Mouse (Mus musculus): ENCODE measurements around the gene Fam111a. TPM values are rescaled to one million over a fixed set of nuclear protein-coding genes. Genes with fewer than 3 reads are reported as not detected.
A peak's percentile ranks its signal among the peaks of the same experiment; 100 is the strongest.

The Fam111a gene
- total RNA-seq, 2 experiments from 2014 or later, result 0.91 to 1.7 TPM

GRCm38 (mm10) chr19:12558219-12558618 lies 12.7 kb downstream of the Fam111a start:
- no peak for DNase-seq (ENCODE audit: low spot score in 2 of 2)

DNA sequence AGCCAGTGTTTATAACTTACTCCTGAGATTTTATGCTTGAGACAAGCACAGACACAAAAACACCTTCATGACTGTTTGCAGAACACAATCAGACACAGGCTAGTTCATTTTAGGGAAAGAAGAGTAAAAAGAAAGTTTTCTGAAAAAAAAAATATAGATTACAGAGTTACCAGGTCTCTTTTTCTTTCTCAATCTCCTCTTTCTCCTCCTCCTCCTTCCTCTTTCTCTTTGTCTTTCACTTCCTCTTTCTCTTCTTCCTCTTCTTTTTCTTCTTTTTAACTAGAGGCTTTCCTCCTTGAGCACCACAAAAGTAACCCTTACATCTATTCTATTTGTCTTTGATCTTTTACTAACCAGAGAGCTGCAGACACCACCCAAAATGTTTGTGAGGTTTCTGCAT lies 18.7 kb downstream of the Fam111a start:
- no peak for DNase-seq (ENCODE audit: low spot score in 2 of 2)

- DNase-seq (ENCODE audit: low spot score in 2 of 2), result no peak
Measured at GRCm38 (mm10) chr19:12567011-12567410, 21.5 kb downstream of the Fam111a start.

- no peak for DNase-seq (ENCODE audit: low spot score in 2 of 2)
Measured at GRCm38 (mm10) chr19:12570866-12571265, 25.3 kb downstream of the Fam111a start.

- DNase-seq (ENCODE audit: low spot score in 2 of 2), result no peak
Measured at GRCm38 (mm10) chr19:12571687-12572086, 26.1 kb downstream of the Fam111a start.

GRCm38 (mm10) chr19:12572614-12573265 lies 27.2 kb downstream of the Fam111a start:
- DNase-seq (ENCODE audit: low spot score in 2 of 2), result no peak

GRCm38 (mm10) chr19:12573266-12574011 lies 27.9 kb downstream of the Fam111a start:
- DNase-seq (ENCODE audit: low spot score in 2 of 2), result peak; percentile 22 to 45

- no peak for DNase-seq (ENCODE audit: low spot score in 2 of 2)
Measured at GRCm38 (mm10) chr19:12574012-12574407, 28.5 kb downstream of the Fam111a start.

- DNase-seq (ENCODE audit: low spot score in 2 of 2), result peak; percentile 9 to 26
Measured at GRCm38 (mm10) chr19:12575107-12575506, 29.6 kb downstream of the Fam111a start.

DNA sequence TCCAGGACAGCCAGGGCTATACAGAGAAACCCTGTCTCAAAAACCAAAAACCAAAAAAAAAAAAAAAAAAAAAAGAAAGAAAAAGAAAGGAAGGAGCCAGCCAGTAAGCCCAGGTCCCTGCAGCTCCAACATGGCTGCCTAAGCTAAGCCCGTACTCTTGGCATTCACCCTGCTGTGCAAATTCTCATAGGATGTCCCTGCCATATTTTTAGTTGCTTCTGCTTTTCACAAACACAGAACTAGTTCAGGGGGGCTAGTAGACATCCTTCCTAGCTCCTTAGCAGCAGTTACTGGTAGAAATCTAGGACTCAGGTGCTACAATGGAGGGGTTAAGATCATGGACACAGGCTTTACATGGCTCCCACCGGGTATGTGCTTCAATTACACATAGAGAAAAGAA lies 30.0 kb downstream of the Fam111a start:
- no peak for DNase-seq (ENCODE audit: low spot score in 2 of 2)

GRCm38 (mm10) chr19:12576639-12577038 lies 31.1 kb downstream of the Fam111a start:
- no peak for DNase-seq (ENCODE audit: low spot score in 2 of 2)

DNA sequence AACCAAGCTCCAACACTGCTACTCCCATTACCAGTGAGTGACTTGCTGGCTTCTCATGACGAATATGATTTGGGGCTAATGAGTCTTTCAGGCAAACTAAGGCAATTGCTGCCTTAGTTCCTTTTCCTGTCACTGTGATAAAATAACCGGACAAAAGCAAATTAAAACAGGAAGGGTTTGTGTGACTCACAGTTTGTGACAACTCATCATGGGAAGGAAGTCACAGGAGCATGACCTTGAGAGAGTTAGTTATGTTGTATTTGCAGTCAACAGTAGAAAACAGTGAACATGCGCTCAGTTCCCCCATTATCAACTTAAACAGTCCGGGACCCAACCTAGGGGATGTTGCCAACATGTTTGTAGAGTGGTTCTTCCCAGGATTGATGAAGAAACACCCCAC lies 39.8 kb downstream of the Fam111a start:
- no peak for DNase-seq (ENCODE audit: low spot score in 2 of 2)

DNA sequence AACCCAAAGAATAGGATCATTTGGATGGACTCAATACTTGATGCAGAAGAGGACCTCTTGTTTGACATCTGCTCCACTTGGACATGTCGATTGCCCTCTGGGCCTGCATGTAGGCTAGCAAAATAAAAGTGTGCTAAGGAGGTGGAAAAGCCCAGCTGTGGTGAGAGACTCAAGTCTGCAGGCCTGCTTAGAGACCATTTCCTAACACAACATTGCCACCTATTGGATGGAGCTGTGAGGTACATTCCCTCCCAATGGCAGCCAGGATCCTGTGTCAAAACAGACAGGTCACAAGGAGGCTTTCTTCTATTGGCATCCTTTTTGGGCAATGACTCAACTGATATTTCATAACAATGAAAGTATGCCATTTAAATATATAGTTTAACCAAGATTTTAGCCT lies 46.4 kb downstream of the Fam111a start:
- DNase-seq (ENCODE audit: low spot score in 2 of 2), result peak; percentile 54 to 86

DNA sequence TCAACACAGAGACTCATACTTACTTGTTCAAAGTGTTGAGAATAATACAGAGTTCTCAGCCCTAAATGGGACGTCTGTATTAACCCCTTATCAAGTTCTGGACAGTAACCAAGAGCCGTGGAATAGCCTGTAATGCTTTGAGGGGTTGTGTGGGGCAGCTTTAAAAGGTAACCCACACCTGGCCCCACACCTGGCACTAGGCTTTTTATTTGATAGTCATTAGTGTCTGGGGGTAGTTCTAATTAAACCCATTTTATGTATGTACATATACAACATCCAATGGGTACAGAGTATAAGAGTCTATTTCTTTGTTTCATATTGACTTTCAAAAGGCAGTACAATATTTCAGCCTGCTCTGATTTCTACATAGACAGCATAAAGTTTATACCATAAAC lies 49.6 kb downstream of the Fam111a start:
- no peak for DNase-seq (ENCODE audit: low spot score in 2 of 2)

DNA sequence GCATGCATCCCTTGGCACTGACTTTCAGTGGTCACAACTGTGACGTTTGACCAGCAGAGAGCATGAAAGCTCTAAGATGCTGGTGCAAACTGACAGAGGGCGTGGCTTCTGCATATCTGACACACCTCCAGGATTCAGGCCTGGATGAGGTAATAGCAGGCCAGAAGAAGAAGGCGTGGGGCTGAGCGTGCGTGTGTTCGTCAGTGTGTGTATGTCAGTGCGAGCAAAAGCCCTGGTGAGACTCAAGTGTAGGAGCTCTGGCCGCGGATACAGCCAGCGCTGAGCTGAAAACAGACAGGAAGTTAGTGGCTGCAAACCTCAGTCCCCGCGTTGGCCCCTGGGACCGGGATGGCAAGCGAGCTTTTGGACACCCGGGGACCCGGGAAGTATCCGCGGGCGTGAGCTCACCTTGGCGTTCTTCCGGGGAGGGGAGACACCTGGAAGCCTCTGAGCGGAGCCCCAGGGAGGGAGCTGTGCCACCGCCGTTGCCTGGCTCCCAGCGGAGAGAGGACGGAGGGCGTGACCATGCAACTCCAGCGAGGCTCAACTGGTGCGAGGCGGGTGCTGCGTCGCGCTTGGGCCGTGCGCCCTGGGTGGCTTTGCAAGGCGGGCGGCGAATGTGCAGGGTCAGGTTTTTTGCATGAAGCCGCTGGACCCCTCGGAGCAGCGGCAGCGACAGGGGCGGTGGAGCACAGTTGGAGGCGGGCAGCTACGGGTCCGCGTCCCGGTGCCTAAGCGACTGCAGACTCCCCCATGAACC lies 50.2 kb downstream of the Fam111a start:
- peak; percentile 41 to 63 for DNase-seq (ENCODE audit: low spot score in 2 of 2)

- peak in 1 of 2 experiments; percentile 12 for DNase-seq (ENCODE audit: low spot score in 2 of 2)
Measured at GRCm38 (mm10) chr19:12596290-12597072, 50.9 kb downstream of the Fam111a start.

DNA sequence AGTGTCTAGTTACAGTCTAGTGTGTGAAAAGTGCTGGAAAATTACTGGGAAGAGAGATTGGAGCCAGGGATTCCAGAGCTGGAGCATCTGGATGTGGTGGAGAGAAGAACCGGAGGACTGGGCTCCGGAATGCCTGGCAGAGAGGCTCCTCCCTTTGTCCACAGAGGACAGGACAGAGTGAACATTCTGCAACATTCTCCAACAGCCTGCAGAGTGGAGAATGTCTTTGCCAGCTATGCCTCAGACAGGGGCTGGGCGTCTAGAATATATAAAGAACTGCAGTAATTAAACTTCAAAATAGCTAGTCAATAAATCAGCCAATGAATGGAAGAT lies 51.5 kb downstream of the Fam111a start:
- no peak for DNase-seq (ENCODE audit: low spot score in 2 of 2)

DNA sequence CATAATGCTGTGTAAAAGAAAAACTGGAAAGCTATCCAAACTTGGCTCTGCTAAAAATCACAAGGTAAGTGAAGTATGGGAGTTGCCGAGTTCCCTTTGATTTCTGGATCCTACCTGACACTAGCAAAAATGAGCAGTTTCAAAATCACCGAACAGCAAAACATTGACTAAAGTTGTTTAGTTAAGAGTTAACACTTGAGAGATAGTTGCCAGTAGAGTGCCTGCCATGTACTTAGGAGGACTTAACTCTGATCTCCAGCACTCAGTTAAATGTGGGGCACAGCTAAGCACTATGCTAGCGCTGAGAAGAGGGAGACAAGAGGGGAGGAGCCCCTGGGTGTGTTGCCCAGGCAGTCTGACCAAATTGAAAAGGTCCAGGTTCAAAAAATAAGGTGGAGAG lies 53.1 kb downstream of the Fam111a start:
- no peak for DNase-seq (ENCODE audit: low spot score in 2 of 2)

DNA sequence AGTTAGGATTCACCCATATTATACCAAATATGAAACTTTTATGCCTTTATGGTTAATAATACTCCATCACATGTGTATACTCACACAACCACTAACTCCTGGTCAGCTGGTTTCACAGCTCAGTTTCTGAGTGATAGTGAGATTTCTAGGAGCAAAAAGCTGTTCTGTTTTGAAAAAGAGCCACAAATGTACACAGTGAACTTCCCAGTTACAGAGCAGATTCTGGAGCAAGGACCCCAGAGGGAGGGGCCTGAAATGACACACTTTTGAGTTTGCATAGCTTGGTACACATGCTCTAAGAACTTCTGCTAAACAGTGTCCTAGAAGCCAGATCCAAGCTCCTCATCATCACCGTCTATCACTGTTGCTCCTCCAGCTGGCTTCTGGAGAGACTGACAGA lies 54.1 kb downstream of the Fam111a start, which contains the start of gene Gm4952:
Gm4952 (plus strand) TSS at position 301 of the 400 bp plus-strand sequence.
- no peak for DNase-seq (ENCODE audit: low spot score in 2 of 2)

- no peak for DNase-seq (ENCODE audit: low spot score in 2 of 2)
Measured at GRCm38 (mm10) chr19:12600684-12601480, 55.3 kb downstream of the Fam111a start.

Measured in layer of hippocampus, adult 18-20 months (tissue).